Mouse (Mus musculus): ENCODE data around the gene Tgfb3. TPM values are rescaled to one million over a fixed set of nuclear protein-coding genes. Genes with fewer than 3 reads are reported as not detected.

Tgfb3 gene
- polyA plus RNA-seq, 1 experiment from 2014 or later = 16.6 TPM

- no peak overlapping the region for H3K4me3 ChIP-seq (replicated peaks; ENCODE audit: low read depth, low read length)
- H3K27me3 ChIP-seq (ENCODE audit: insufficient read depth, low read length) = no peaks in the 10 kb centered on the region
- no peak for ATAC-seq (replicated peaks; ENCODE audit: low FRiP score, low read depth)
Observed at GRCm38 (mm10) chr12:86064796-86065195, 14.0 kb downstream of the Tgfb3 start.

GRCm38 (mm10) chr12:86059341-86059740 is 19.5 kb downstream of the Tgfb3 start:
- Histone ChIP-seq H3K4me2 (ENCODE audit: low read length) (no peak overlapping the region), H3K4me3 (replicated peaks; ENCODE audit: low read depth, low read length) (no peak overlapping the region), H3K27ac (no peak overlapping the region), H3K9ac (ENCODE audit: low read depth, low read length) (no peak overlapping the region), H3K4me1 (replicated peaks; ENCODE audit: insufficient read depth, low read length) (no peaks in the 10 kb centered on the region), H3K36me3 (ENCODE audit: insufficient read depth, low read length) (0 out of 2 replicates have a peak, but pooled peaks cover 4% of the 10 kb centered on the region), H3K27me3 (ENCODE audit: insufficient read depth, low read length) (no peaks in the 10 kb centered on the region), H3K9me3 (replicated peaks; ENCODE audit: low read length) (no peaks in the 10 kb centered on the region)
- DNase-seq (ENCODE audit: low spot score) = no peak
- TF ChIP-seq CTCF (IDR thresholded peaks at IDR 0.05; ENCODE audit: low read depth) = no peak
- 81% methylated on average over 6 of the region's 6 CpGs for WGBS
- no peak for ATAC-seq (replicated peaks; ENCODE audit: low FRiP score, low read depth)

More at GRCm38 (mm10) chr12:86064796-86065195, 14.0 kb downstream of the Tgfb3 start:
- DNase-seq (ENCODE audit: low spot score) = no peak
- Histone ChIP-seq H3K4me1 (replicated peaks; ENCODE audit: insufficient read depth, low read length) (no peaks in the 10 kb centered on the region), H3K36me3 (ENCODE audit: insufficient read depth, low read length) (0 out of 2 replicates have a peak, but pooled peaks cover 4% of the 10 kb centered on the region), H3K9me3 (replicated peaks; ENCODE audit: low read length) (no peaks in the 10 kb centered on the region), H3K4me2 (ENCODE audit: low read length) (no peak overlapping the region), H3K9ac (ENCODE audit: low read depth, low read length) (no peak overlapping the region), H3K27ac (no peak overlapping the region)
- TF ChIP-seq CTCF (IDR thresholded peaks at IDR 0.05; ENCODE audit: low read depth) = no peak

GRCm38 (mm10) chr12:86057516-86057915 is 21.3 kb downstream of the Tgfb3 start:
- Histone ChIP-seq H3K4me1 (replicated peaks; ENCODE audit: insufficient read depth, low read length) (no peaks in the 10 kb centered on the region), H3K27me3 (ENCODE audit: insufficient read depth, low read length) (no peaks in the 10 kb centered on the region), H3K4me3 (replicated peaks; ENCODE audit: low read depth, low read length) (no peak overlapping the region), H3K27ac (no peak overlapping the region), H3K9me3 (replicated peaks; ENCODE audit: low read length) (no peaks in the 10 kb centered on the region), H3K36me3 (ENCODE audit: insufficient read depth, low read length) (0 out of 2 replicates have a peak, but pooled peaks cover 4% of the 10 kb centered on the region), H3K9ac (ENCODE audit: low read depth, low read length) (no peak overlapping the region), H3K4me2 (ENCODE audit: low read length) (no peak overlapping the region)
- no peak for ATAC-seq (replicated peaks; ENCODE audit: low FRiP score, low read depth)
- no peak for DNase-seq (ENCODE audit: low spot score)
- 85% methylated on average over 8 of the region's 8 CpGs for WGBS
- no peak for TF ChIP-seq CTCF (IDR thresholded peaks at IDR 0.05; ENCODE audit: low read depth)

GRCm38 (mm10) chr12:86056976-86057375 is 21.9 kb downstream of the Tgfb3 start:
- 87% methylated on average over 8 of the region's 8 CpGs for WGBS

GRCm38 (mm10) chr12:86055306-86055705 is 23.5 kb downstream of the Tgfb3 start:
- no peak for DNase-seq (ENCODE audit: low spot score)
- no peak overlapping the region for H3K9ac ChIP-seq (ENCODE audit: low read depth, low read length)
- no peaks in the 10 kb centered on the region for H3K9me3 ChIP-seq (replicated peaks; ENCODE audit: low read length)
- H3K4me1 ChIP-seq (replicated peaks; ENCODE audit: insufficient read depth, low read length) = no peaks in the 10 kb centered on the region
- TF ChIP-seq CTCF (IDR thresholded peaks at IDR 0.05; ENCODE audit: low read depth) = no peak
- no peak overlapping the region for H3K4me3 ChIP-seq (replicated peaks; ENCODE audit: low read depth, low read length)
- 92% methylated on average over 2 of the region's 2 CpGs for WGBS
- no peak overlapping the region for H3K27ac ChIP-seq
- no peak for ATAC-seq (replicated peaks; ENCODE audit: low FRiP score, low read depth)
- 0 out of 2 replicates have a peak, but pooled peaks cover 4% of the 10 kb centered on the region for H3K36me3 ChIP-seq (ENCODE audit: insufficient read depth, low read length)
- H3K27me3 ChIP-seq (ENCODE audit: insufficient read depth, low read length) = no peaks in the 10 kb centered on the region
- no peak overlapping the region for H3K4me2 ChIP-seq (ENCODE audit: low read length)

More at GRCm38 (mm10) chr12:86056976-86057375, 21.9 kb downstream of the Tgfb3 start:
- Histone ChIP-seq H3K4me1 (replicated peaks; ENCODE audit: insufficient read depth, low read length) (no peaks in the 10 kb centered on the region), H3K4me3 (replicated peaks; ENCODE audit: low read depth, low read length) (no peak overlapping the region), H3K27me3 (ENCODE audit: insufficient read depth, low read length) (no peaks in the 10 kb centered on the region), H3K9me3 (replicated peaks; ENCODE audit: low read length) (no peaks in the 10 kb centered on the region), H3K9ac (ENCODE audit: low read depth, low read length) (no peak overlapping the region), H3K27ac (no peak overlapping the region), H3K4me2 (ENCODE audit: low read length) (no peak overlapping the region), H3K36me3 (ENCODE audit: insufficient read depth, low read length) (0 out of 2 replicates have a peak, but pooled peaks cover 4% of the 10 kb centered on the region)
- DNase-seq (ENCODE audit: low spot score) = no peak
- ATAC-seq (replicated peaks; ENCODE audit: low FRiP score, low read depth) = no peak
- TF ChIP-seq CTCF (IDR thresholded peaks at IDR 0.05; ENCODE audit: low read depth) = no peak

- no peak overlapping the region for H3K27ac ChIP-seq
- no peak for DNase-seq (ENCODE audit: low spot score)
- no peak for TF ChIP-seq CTCF (IDR thresholded peaks at IDR 0.05; ENCODE audit: low read depth)
- H3K4me3 ChIP-seq (replicated peaks; ENCODE audit: low read depth, low read length) = no peak overlapping the region
- ATAC-seq (replicated peaks; ENCODE audit: low FRiP score, low read depth) = no peak
- H3K36me3 ChIP-seq (ENCODE audit: insufficient read depth, low read length) = no peaks in the 10 kb centered on the region
- H3K9ac ChIP-seq (ENCODE audit: low read depth, low read length) = no peak overlapping the region
- 90% methylated on average over 5 of the region's 5 CpGs for WGBS
- H3K27me3 ChIP-seq (ENCODE audit: insufficient read depth, low read length) = no peaks in the 10 kb centered on the region
- peaks cover 6% of the 10 kb centered on the region; the same call in 1 of the 2 replicates for H3K4me1 ChIP-seq (replicated peaks; ENCODE audit: insufficient read depth, low read length)
- H3K4me2 ChIP-seq (ENCODE audit: low read length) = no peak overlapping the region
- H3K9me3 ChIP-seq (replicated peaks; ENCODE audit: low read length) = no peaks in the 10 kb centered on the region
Observed at GRCm38 (mm10) chr12:86051477-86051876, 27.4 kb downstream of the Tgfb3 start.

- no peaks in the 10 kb centered on the region for H3K9me3 ChIP-seq (replicated peaks; ENCODE audit: low read length)
- DNase-seq (ENCODE audit: low spot score) = no peak
Observed at GRCm38 (mm10) chr12:86049813-86050212, 29.0 kb downstream of the Tgfb3 start.

More at GRCm38 (mm10) chr12:86049813-86050212, 29.0 kb downstream of the Tgfb3 start:
- no peak for TF ChIP-seq CTCF (IDR thresholded peaks at IDR 0.05; ENCODE audit: low read depth)
- WGBS = 75% methylated on average over 6 of the region's 6 CpGs
- Histone ChIP-seq H3K9ac (ENCODE audit: low read depth, low read length) (no peak overlapping the region), H3K27ac (no peak overlapping the region), H3K36me3 (ENCODE audit: insufficient read depth, low read length) (no peaks in the 10 kb centered on the region), H3K4me1 (replicated peaks; ENCODE audit: insufficient read depth, low read length) (peaks cover 6% of the 10 kb centered on the region; the same call in 1 of the 2 replicates), H3K27me3 (ENCODE audit: insufficient read depth, low read length) (no peaks in the 10 kb centered on the region), H3K4me3 (replicated peaks; ENCODE audit: low read depth, low read length) (no peak overlapping the region), H3K4me2 (ENCODE audit: low read length) (no peak overlapping the region)
- no peak for ATAC-seq (replicated peaks; ENCODE audit: low FRiP score, low read depth)

Data from kidney, postnatal 0 days (tissue).